Mouse (Mus musculus): ENCODE measurements around the gene Tmem92. TPM values are rescaled to one million over a fixed set of nuclear protein-coding genes. Genes with fewer than 3 reads are reported as not detected.
"Not testable (repeated sequence)": the region's sequence is repeated elsewhere in the genome, so short reads cannot be mapped to it uniquely, and the experiment has no call there.

The Tmem92 gene
- not detected in 2 replicates for polyA plus RNA-seq (2015; fragmentation: Nextera tagmentation; extraction: Ambion mirVana)

DNA sequence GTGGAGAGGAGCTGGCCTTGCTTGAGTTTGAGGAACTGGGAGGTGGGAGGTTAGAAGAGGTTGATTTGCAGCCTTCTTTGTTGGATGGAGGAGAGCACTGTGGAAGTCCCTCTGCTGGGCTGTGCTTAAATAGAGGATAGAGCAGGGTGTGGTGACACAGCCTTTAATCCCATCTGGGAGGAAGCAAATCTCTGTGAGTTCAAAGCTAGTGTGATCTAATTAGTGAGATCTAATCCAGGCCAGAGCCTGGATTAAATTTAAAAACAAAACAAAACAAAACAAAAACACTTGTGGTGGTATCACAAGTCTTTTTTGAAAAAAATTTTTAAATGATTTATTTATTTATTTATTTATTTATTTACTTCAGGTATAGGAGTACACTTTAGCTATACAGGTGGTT lies at the start of gene Tmem92:
Gene Tmem92 (minus strand): TSS at position 101 of the 400 bp plus-strand sequence.
- H3K4me2 ChIP-seq (replicated peaks): no peak within 1 kb of the TSS
- H3K9ac ChIP-seq (replicated peaks): no peak within 1 kb of the TSS
- H3K4me3 ChIP-seq (replicated peaks): no peak within 1 kb of the TSS
- H3K27me3 ChIP-seq: no peaks in the 10 kb centered on the region
- H3K27ac ChIP-seq: no peak within 1 kb of the TSS
- no peak for ATAC-seq
- no peaks in the 10 kb centered on the region for H3K4me1 ChIP-seq (replicated peaks)
- no peaks in the 10 kb centered on the region for H3K9me3 ChIP-seq
- H3K36me3 ChIP-seq: no peaks in the 10 kb centered on the region

DNA sequence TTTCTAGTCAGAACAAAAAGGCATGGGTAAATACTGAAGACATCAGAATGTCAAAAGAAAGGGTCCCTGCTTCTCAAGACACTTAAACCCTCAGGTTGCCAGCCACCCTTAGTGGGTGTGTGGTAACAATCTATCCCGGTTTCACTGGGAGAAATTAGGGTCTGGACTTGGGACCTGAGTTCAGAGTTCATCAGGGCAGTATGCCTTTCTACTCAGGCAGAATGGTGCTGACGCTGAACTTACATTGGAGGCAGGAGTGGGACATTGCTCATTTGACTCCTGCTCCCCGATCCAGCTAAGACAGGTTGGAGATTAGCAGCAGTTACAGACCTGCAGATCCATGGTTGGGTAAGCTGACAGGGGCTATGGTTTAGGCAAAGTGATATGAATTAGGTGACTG lies 46.5 kb upstream of the Tmem92 start:
- no peaks in the 10 kb centered on the region for H3K27me3 ChIP-seq
- no peak overlapping the region for H3K4me3 ChIP-seq (replicated peaks)
- H3K36me3 ChIP-seq: no peaks in the 10 kb centered on the region
- H3K9ac ChIP-seq (replicated peaks): no peak overlapping the region
- H3K27ac ChIP-seq: no peak overlapping the region
- ATAC-seq: no peak
- 87% methylated on average over 3 of the region's 3 CpGs for WGBS
- H3K4me1 ChIP-seq (replicated peaks): no peaks in the 10 kb centered on the region
- H3K4me2 ChIP-seq (replicated peaks): no peak overlapping the region
- no peaks in the 10 kb centered on the region for H3K9me3 ChIP-seq

DNA sequence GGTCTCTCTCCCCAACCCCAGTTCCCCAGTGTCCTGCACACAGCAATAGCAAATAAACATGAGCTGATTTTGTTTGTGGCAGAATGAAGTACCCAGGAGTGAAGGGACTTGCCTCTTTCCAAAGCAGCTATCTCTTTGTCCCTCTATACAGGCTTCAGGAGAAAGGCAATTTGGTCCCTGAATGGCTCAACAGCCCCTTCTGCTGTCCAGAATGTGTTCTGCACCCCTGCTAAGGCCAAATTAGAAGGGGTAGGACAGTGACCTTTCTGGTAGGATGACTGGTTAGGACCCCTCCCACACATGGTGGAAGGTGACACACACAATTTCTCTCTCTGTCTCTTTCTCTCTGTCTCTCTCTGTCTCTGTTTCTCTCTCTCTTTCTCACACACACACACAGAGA lies 36.9 kb upstream of the Tmem92 start:
- not testable (repeated sequence) for H3K9me3 ChIP-seq; ATAC-seq; H3K9ac ChIP-seq (replicated peaks); H3K36me3 ChIP-seq; H3K4me3 ChIP-seq (replicated peaks); H3K27me3 ChIP-seq; H3K27ac ChIP-seq; H3K4me2 ChIP-seq (replicated peaks); H3K4me1 ChIP-seq (replicated peaks)

DNA sequence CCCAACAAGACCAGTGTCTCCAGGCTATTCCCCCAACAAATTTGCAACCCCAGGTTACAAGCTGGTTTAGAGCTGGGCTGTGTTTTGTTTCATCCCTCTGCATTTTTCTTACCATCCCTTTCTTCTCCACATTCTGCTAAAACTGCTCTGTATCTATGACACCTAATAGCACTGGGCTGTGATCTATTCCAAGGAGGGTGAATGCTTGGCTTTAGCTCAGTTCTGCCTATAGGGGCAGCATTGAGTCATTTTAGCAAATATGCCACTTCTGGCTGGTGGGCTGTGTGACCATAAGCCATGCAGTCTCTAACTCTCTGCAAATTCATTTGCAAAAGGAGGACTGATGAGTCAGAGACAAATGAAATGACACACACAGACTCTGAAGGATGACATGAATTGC lies 36.4 kb upstream of the Tmem92 start:
- not testable (repeated sequence) for H3K9me3 ChIP-seq; H3K4me1 ChIP-seq (replicated peaks); H3K27me3 ChIP-seq; H3K4me2 ChIP-seq (replicated peaks); H3K36me3 ChIP-seq; H3K4me3 ChIP-seq (replicated peaks); ATAC-seq; H3K9ac ChIP-seq (replicated peaks); H3K27ac ChIP-seq

DNA sequence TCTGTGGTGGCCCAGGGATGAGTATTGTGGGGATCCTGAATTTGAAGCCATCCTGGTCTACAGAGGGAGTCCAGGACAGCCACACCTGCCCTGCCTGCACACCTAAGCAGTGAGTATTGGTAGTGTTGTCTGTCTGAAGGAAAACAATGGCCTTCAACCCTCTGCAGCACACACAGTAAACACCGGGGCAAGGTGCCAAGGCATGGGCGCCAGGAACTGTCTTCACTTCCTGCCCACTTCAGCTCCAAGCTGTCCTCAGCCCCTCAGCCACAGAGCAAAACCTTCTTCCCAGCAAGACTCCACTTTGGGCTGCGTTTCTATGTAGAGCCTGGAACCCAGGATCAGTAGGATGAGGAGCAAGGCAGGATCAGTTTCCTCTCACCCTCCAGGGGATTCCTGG lies 29.0 kb upstream of the Tmem92 start:
- WGBS: 73% methylated on average over 2 of the region's 3 CpGs
- not testable (repeated sequence) for H3K9me3 ChIP-seq

DNA sequence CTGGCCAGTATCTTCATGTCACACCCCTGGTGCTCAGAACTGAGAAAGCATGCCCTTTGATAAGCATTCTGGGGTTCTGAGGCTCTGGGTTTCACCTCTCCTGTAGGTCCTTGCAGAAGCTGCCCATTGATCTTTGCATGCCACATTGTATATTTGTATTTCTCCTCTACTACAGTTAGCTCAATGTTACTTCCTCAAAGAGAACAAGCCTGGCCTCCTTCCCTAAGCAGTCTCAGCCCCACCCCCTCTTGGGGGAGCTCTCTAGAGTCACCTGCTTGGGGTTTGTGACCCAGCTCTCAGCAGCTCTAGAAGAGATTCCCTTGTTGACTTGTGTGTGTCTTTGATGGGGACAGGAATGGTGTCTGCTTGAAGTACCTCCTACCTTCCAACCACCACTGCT lies 9.2 kb upstream of the Tmem92 start:
- Histone ChIP-seq H3K9me3 (no peaks in the 10 kb centered on the region), H3K27me3 (0 out of 2 replicates have a peak, but pooled peaks cover 4% of the 10 kb centered on the region), H3K4me2 (replicated peaks) (no peak overlapping the region), H3K36me3 (no peaks in the 10 kb centered on the region), H3K27ac (no peak overlapping the region), H3K4me1 (replicated peaks) (no peaks in the 10 kb centered on the region), H3K9ac (replicated peaks) (no peak overlapping the region), H3K4me3 (replicated peaks) (no peak overlapping the region)
- no peak for ATAC-seq

More for the DNA sequence above, 29.0 kb upstream of the Tmem92 start:
- ATAC-seq; H3K9ac ChIP-seq (replicated peaks); H3K4me1 ChIP-seq (replicated peaks); H3K4me3 ChIP-seq (replicated peaks); H3K27me3 ChIP-seq; H3K27ac ChIP-seq; H3K36me3 ChIP-seq; H3K4me2 ChIP-seq (replicated peaks): not testable (repeated sequence)

DNA sequence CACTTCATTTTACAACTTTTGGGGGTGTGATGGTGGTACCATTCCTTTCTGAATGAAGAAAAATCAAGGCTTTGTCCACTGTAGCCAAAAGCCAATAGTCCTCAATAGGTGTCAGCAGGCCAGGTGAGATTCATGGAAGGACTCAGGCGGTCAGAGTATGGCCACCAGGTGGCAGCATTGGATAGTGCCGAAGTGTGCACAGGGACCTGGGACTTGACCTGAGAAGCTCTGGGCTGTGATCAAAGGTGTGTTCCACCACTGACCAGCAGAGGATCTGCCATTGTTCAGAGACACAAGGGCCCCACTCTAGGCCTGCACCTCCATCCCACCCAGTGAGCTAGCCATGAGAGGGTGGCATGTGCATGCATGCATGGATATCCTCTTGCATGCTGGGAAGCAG lies 2.7 kb upstream of the Tmem92 start:
- H3K36me3 ChIP-seq: no peaks in the 10 kb centered on the region
- H3K4me3 ChIP-seq (replicated peaks): no peak overlapping the region
- H3K9me3 ChIP-seq: no peaks in the 10 kb centered on the region
- no peaks in the 10 kb centered on the region for H3K4me1 ChIP-seq (replicated peaks)
- H3K27me3 ChIP-seq: 0 out of 2 replicates have a peak, but pooled peaks cover 4% of the 10 kb centered on the region
- H3K4me2 ChIP-seq (replicated peaks): no peak overlapping the region
- no peak for ATAC-seq
- H3K9ac ChIP-seq (replicated peaks): no peak overlapping the region
- WGBS: 10% methylated on average over 2 of the region's 2 CpGs
- no peak overlapping the region for H3K27ac ChIP-seq

DNA sequence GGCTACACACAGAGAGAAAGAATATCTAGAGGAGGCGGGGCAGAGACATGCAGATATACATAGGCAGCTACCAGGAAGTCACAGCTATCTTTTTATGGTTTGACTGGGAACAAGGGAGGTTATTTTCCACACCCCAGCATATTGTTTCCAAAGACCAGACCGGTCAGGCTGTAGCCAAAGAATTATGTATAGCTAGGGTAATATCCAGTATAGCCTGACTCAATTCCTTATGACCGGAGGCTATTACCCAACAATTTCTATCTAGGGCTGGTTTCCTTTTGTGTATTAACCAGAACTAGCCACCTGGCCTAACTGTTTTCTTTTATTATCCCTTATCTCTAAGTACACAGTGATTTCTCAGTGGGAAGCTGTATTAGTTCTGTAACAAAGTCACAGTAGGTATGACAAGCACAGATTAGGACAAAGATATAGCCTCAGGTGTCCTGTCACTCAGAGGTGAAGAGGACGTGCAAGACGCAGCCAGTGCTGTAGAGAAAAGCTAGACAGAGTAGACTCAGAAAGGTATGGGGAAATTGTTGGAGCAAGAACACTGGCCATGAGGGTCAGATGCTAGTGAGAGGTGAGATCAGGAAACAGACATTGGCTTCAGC lies 7.5 kb downstream of the Tmem92 start:
- Histone ChIP-seq H3K27ac (no peak overlapping the region), H3K4me1 (replicated peaks) (no peaks in the 10 kb centered on the region), H3K9ac (replicated peaks) (no peak overlapping the region), H3K27me3 (no peaks in the 10 kb centered on the region), H3K4me3 (replicated peaks) (no peak overlapping the region), H3K9me3 (no peaks in the 10 kb centered on the region), H3K36me3 (no peaks in the 10 kb centered on the region), H3K4me2 (replicated peaks) (no peak overlapping the region)
- WGBS: 89% methylated on average over 5 of the region's 5 CpGs
- ATAC-seq: no peak

DNA sequence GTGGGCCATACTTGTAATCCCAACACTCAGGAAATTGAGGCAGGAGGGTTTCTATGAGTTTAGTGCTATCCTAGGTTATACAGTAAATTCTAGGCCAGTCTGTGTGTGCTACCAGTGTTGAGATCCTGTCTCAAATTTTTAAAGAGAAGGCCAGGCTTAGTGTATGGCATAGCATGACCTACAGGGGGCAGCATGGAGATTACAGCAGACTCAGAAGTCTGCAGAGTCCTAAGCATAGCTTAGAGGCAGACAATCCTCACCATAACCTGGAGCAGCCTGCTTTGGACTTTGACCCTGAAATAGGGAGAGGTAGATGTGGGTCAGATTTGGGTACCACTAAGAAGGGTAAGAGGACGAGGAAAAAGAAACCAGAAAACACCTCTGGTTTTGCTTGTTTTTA lies 8.7 kb downstream of the Tmem92 start:
- no peak overlapping the region for H3K27ac ChIP-seq
- no peaks in the 10 kb centered on the region for H3K9me3 ChIP-seq
- H3K4me2 ChIP-seq (replicated peaks): no peak overlapping the region
- 76% methylated on average over 1 of the region's 1 CpGs for WGBS
- no peak for ATAC-seq
- H3K27me3 ChIP-seq: no peaks in the 10 kb centered on the region
- H3K36me3 ChIP-seq: no peaks in the 10 kb centered on the region
- no peak overlapping the region for H3K4me3 ChIP-seq (replicated peaks)
- H3K9ac ChIP-seq (replicated peaks): no peak overlapping the region
- no peaks in the 10 kb centered on the region for H3K4me1 ChIP-seq (replicated peaks)

DNA sequence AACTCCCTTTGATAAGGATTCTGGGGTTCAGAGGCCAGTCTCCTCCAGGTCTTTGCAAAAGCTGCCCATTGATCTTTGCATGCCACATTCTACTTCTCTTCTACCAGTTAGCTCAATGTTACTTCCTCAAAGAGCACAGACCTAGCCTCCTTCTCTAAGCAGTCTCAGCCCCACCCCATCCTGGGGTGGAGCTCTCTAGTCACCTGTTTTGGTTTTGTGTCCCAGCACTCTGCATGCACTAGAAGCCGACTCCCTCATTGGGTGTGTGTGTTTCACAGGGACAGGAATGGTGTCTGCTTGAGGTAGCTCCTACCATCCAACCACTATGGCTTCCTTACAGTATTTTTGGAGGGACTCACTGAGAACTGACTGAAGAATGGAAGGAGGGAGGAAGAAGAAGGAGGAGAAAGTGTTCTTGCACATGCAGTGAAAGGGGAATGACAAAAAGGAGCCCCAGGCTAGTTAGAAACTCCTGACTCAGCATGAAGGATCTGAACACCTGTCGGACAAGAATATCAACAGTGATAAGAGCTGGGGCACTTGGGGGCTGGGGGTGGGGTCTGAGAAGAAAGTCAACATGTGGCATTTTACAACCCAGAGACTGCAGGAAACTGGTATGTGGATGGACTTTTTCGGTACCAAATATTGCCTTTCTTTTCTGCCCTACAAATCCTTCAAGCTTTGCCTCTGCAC lies 10.0 kb downstream of the Tmem92 start:
- H3K27me3 ChIP-seq: no peaks in the 10 kb centered on the region
- H3K4me3 ChIP-seq (replicated peaks): no peak overlapping the region
- no peak overlapping the region for H3K9ac ChIP-seq (replicated peaks)
- H3K36me3 ChIP-seq: no peaks in the 10 kb centered on the region
- no peak overlapping the region for H3K4me2 ChIP-seq (replicated peaks)
- no peak overlapping the region for H3K27ac ChIP-seq
- no peaks in the 10 kb centered on the region for H3K4me1 ChIP-seq (replicated peaks)
- H3K9me3 ChIP-seq: no peaks in the 10 kb centered on the region
- 89% methylated on average over 3 of the region's 3 CpGs for WGBS
- no peak for ATAC-seq

DNA sequence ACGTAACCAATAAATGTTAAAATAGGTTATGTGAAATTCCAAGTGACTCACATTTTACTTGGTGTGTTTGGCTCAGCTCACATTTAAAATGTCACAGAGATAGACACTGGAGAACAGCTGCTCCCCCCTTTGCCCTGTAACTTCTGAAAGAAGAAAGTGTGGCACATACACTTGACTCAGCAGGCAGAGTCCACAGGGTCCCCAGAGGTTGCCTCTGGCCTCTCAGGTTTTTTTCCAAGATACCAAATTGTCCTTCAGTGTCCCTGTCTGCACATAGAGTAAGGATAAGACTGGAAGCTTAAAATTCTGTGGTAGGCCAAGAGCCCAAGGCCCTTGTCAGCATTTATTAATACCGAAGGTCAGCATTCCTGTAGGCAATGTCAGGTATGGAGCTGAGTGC lies 15.3 kb downstream of the Tmem92 start:
- no peaks in the 10 kb centered on the region for H3K4me1 ChIP-seq (replicated peaks)
- no peaks in the 10 kb centered on the region for H3K27me3 ChIP-seq
- H3K27ac ChIP-seq: no peak overlapping the region
- H3K4me2 ChIP-seq (replicated peaks): no peak overlapping the region
- ATAC-seq: no peak
- no peak overlapping the region for H3K4me3 ChIP-seq (replicated peaks)
- no peaks in the 10 kb centered on the region for H3K36me3 ChIP-seq
- H3K9ac ChIP-seq (replicated peaks): no peak overlapping the region
- no peaks in the 10 kb centered on the region for H3K9me3 ChIP-seq
- WGBS: 90% methylated on average over 2 of the region's 2 CpGs

DNA sequence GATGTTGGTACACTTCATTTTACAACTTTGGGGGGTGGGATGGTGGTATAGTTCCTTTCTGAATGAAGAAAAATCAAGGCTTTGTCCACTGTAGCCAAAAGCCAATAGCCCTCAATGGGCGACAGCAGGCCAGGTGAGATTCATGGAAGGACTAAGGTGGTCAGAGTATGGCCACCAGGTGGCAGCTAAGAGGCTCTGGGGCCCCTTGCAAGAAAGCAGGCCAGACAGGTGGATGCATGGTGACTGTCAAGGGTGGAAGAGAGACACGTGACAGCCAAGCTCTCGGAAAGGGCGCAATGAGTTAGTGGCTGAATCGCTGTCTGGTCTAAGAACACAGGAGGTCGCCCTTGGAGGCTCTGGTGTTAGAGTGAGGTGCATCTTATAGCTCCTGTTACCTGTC lies 19.7 kb downstream of the Tmem92 start:
- 45% methylated on average over 6 of the region's 6 CpGs for WGBS
- Histone ChIP-seq H3K9ac (replicated peaks) (no peak overlapping the region), H3K36me3 (no peaks in the 10 kb centered on the region), H3K4me1 (replicated peaks) (no peaks in the 10 kb centered on the region), H3K27me3 (no peaks in the 10 kb centered on the region), H3K4me3 (replicated peaks) (no peak overlapping the region), H3K4me2 (replicated peaks) (no peak overlapping the region), H3K9me3 (no peaks in the 10 kb centered on the region), H3K27ac (no peak overlapping the region)
- no peak for ATAC-seq

DNA sequence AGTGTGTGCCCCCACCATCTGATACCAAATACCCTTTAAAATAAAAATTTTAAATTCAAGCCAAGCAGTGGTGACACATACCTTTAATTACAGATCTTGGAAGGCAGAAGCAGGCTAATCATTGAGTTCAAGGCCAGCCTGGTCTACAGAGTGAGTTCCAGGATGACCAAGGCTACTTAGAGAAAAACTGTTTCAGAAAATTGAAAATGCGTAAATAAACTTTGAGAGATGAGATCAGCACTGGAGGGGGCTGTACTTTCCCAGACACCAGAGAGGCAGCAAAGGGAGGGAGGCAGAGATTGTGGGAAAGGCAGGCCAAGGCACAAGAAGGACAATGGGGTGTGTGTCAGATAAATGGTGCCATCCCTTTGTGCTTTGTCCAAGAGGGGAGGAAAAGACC lies 20.2 kb downstream of the Tmem92 start:
- H3K36me3 ChIP-seq: no peaks in the 10 kb centered on the region
- H3K4me1 ChIP-seq (replicated peaks): no peaks in the 10 kb centered on the region
- 96% methylated on average over 1 of the region's 1 CpGs for WGBS
- no peak for ATAC-seq
- no peaks in the 10 kb centered on the region for H3K9me3 ChIP-seq
- no peaks in the 10 kb centered on the region for H3K27me3 ChIP-seq
- no peak overlapping the region for H3K9ac ChIP-seq (replicated peaks)
- no peak overlapping the region for H3K27ac ChIP-seq
- no peak overlapping the region for H3K4me3 ChIP-seq (replicated peaks)
- H3K4me2 ChIP-seq (replicated peaks): no peak overlapping the region

Measured in midbrain, embryonic 13.5 days (tissue).